Mouse (Mus musculus): ENCODE measurements around the gene Dnajb4. TPM values are rescaled to one million over a fixed set of nuclear protein-coding genes. Genes with fewer than 3 reads are reported as not detected.
A peak's percentile ranks its signal among the peaks of the same experiment; 100 is the strongest.

The Dnajb4 gene
- polyA plus RNA-seq, 1 experiment from 2014 or later = 25.9 TPM

DNA sequence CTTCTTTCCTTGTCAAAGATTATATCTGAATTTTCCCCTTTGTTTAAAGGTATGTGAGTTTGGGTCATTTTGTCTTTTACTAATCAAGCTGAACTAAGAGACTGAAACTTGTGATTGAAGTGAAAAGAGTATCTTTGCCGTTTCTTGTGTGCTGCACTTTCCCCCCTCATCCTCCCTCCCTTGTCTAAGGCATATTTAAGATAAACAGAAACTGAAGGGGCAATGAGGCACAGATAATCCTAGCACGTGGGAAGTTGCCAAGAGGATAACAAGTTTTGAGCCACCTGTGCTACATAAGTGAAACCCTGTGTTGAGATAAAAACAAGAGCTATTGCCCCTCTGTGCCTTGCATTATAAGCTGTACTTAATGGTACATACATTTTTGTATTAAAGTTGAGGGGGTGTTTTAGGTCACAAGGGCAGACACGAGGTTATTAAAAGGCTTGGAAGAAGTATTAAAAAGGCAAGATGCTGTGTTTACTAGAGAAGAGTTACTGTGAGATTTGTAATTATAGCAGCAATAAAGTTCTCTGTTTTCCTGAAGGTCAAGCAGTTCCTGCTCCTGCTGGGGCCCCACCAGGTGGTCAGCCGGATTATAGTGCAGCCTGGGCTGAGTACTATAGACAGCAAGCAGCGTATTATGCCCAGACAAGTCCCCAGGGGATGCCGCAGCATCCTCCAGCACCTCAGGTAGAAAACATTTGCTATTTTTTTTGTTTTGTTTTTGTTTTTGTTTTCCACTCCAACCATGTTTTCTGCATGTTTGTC is 21.4 kb upstream of the Dnajb4 start:
- 57% methylated on average over 6 of the region's 6 CpGs for WGBS (ENCODE audit: insufficient replicate concordance)
- Histone ChIP-seq H3K27ac (ENCODE audit: low read depth) (no peak overlapping the region), H3K4me2 (ENCODE audit: low read depth, low read length) (no peak overlapping the region), H3K36me3 (replicated peaks; ENCODE audit: insufficient read depth, low read length) (peaks cover 62% of the 10 kb centered on the region), H3K9ac (replicated peaks) (no peak overlapping the region), H3K9me3 (ENCODE audit: low read length) (no peaks in the 10 kb centered on the region), H3K4me1 (ENCODE audit: insufficient read depth) (no peaks in the 10 kb centered on the region), H3K27me3 (ENCODE audit: insufficient read depth, low read length) (no peaks in the 10 kb centered on the region), H3K4me3 (ENCODE audit: low read depth, low read length) (no peak overlapping the region)
- TF ChIP-seq EP300 (IDR thresholded peaks at IDR 0.05; ENCODE audit: low read depth) (peak; percentile 73), CTCF (IDR thresholded peaks at IDR 0.05; ENCODE audit: low read depth) (no peak)
- peak; percentile 62 for ATAC-seq
- no peak for DNase-seq

DNA sequence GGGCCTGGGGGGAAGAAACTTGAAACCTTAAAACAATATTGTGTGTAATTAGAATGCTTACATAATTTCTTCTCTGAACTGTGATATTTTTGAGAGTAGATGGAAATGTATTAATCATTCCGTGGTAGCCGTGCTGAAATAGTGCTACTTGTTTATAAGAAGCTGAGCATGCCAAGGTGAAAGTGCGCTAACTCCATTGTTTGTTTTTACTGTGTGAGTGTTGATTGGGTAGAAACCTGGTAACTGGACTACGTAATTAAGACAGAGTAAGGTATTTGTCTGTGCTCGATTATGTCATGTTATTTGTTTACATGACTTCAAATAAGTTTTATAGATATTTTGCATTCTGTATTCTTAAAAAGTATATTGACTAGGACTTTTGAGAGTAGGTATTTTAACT is 19.2 kb upstream of the Dnajb4 start:
- Histone ChIP-seq H3K4me2 (ENCODE audit: low read depth, low read length) (no peak overlapping the region), H3K9me3 (ENCODE audit: low read length) (no peaks in the 10 kb centered on the region), H3K4me1 (ENCODE audit: insufficient read depth) (no peaks in the 10 kb centered on the region), H3K27me3 (ENCODE audit: insufficient read depth, low read length) (no peaks in the 10 kb centered on the region), H3K27ac (ENCODE audit: low read depth) (no peak overlapping the region), H3K9ac (replicated peaks) (no peak overlapping the region), H3K36me3 (replicated peaks; ENCODE audit: insufficient read depth, low read length) (peaks cover 77% of the 10 kb centered on the region), H3K4me3 (ENCODE audit: low read depth, low read length) (no peak overlapping the region)
- TF ChIP-seq EP300 (IDR thresholded peaks at IDR 0.05; ENCODE audit: low read depth) (no peak), CTCF (IDR thresholded peaks at IDR 0.05; ENCODE audit: low read depth) (no peak)
- ATAC-seq = no peak
- 86% methylated on average over 5 of the region's 5 CpGs for WGBS (ENCODE audit: insufficient replicate concordance)
- no peak for DNase-seq

DNA sequence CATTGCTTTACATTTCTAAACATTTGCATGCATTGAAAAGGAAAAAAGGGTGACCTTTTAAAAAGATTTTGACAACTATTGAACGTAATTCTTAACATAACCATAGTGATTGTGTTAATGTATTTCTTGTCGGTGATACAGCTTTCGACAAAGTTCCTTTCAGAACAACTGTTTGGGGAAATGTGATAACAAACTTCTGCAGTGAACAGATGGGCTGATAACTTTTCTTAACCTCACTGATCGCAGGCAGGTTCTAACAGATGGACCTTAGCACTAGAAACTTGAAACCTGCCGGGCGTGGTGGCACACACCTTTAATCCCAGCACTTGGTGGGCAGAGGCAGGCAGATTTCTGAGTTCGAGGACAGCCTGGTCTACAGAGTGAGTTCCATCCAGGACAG is 18.7 kb upstream of the Dnajb4 start:
- H3K27me3 ChIP-seq (ENCODE audit: insufficient read depth, low read length) = no peaks in the 10 kb centered on the region
- H3K4me1 ChIP-seq (ENCODE audit: insufficient read depth) = no peaks in the 10 kb centered on the region
- TF ChIP-seq EP300 (IDR thresholded peaks at IDR 0.05; ENCODE audit: low read depth) (no peak), CTCF (IDR thresholded peaks at IDR 0.05; ENCODE audit: low read depth) (no peak)
- DNase-seq = no peak
- no peaks in the 10 kb centered on the region for H3K9me3 ChIP-seq (ENCODE audit: low read length)
- no peak overlapping the region for H3K4me3 ChIP-seq (ENCODE audit: low read depth, low read length)
- WGBS (ENCODE audit: insufficient replicate concordance) = 72% methylated on average over 7 of the region's 7 CpGs
- H3K9ac ChIP-seq (replicated peaks) = no peak overlapping the region
- peaks cover 77% of the 10 kb centered on the region for H3K36me3 ChIP-seq (replicated peaks; ENCODE audit: insufficient read depth, low read length)
- no peak overlapping the region for H3K27ac ChIP-seq (ENCODE audit: low read depth)
- ATAC-seq = no peak
- no peak overlapping the region for H3K4me2 ChIP-seq (ENCODE audit: low read depth, low read length)

DNA sequence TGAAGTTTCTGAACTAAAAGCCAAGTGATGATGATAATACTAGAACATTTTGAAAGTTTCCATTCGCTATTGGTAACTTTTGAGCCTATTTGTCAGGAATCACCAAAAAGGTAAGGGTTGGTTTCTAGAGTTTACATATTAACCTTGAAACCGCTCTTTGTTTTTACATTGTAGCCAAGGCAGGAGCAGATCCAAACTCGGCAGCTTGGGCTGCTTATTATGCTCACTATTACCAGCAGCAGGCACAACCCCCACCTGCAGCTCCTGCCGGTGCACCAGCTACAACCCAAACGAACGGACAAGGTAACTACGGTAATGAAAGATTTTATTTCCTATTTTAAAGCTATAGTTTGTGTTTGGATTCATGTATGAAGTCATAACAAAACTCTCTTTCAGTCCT is 15.8 kb upstream of the Dnajb4 start:
- WGBS (ENCODE audit: insufficient replicate concordance) = 86% methylated on average over 7 of the region's 7 CpGs
- H3K9me3 ChIP-seq (ENCODE audit: low read length) = no peaks in the 10 kb centered on the region
- no peak overlapping the region for H3K9ac ChIP-seq (replicated peaks)
- DNase-seq (no peak), ATAC-seq (no peak)
- no peaks in the 10 kb centered on the region for H3K27me3 ChIP-seq (ENCODE audit: insufficient read depth, low read length)
- H3K36me3 ChIP-seq (replicated peaks; ENCODE audit: insufficient read depth, low read length) = peaks cover 84% of the 10 kb centered on the region
- H3K4me3 ChIP-seq (ENCODE audit: low read depth, low read length) = no peak overlapping the region
- H3K4me2 ChIP-seq (ENCODE audit: low read depth, low read length) = no peak overlapping the region
- H3K27ac ChIP-seq (ENCODE audit: low read depth) = no peak overlapping the region
- no peak for TF ChIP-seq CTCF (IDR thresholded peaks at IDR 0.05; ENCODE audit: low read depth)
- TF ChIP-seq EP300 (IDR thresholded peaks at IDR 0.05; ENCODE audit: low read depth) = no peak
- no peaks in the 10 kb centered on the region for H3K4me1 ChIP-seq (ENCODE audit: insufficient read depth)

DNA sequence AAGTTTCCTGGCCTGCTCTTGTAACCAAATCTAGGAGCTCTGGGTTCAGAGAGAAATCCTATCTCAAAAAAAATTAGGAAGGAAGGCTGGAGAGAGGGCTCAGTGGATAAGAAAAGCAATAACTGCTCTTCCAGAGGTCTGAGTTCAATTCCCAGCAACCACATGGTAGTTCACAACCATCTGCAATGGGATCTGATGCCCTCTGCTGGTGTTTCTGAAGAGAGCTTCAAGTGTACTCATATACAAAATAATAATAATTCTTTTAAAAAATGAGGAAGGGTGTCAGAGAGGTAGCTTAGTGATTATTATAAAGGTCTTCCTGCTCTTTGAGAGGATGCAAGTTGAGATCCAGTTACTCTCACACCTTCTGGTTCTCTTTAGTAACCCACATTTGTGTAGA is 14.8 kb upstream of the Dnajb4 start:
- H3K9ac ChIP-seq (replicated peaks) = no peak overlapping the region
- H3K4me3 ChIP-seq (ENCODE audit: low read depth, low read length) = no peak overlapping the region
- ATAC-seq (no peak), DNase-seq (no peak)
- H3K27me3 ChIP-seq (ENCODE audit: insufficient read depth, low read length) = no peaks in the 10 kb centered on the region
- no peak overlapping the region for H3K27ac ChIP-seq (ENCODE audit: low read depth)
- H3K36me3 ChIP-seq (replicated peaks; ENCODE audit: insufficient read depth, low read length) = peaks cover 85% of the 10 kb centered on the region
- H3K9me3 ChIP-seq (ENCODE audit: low read length) = no peaks in the 10 kb centered on the region
- H3K4me2 ChIP-seq (ENCODE audit: low read depth, low read length) = no peak overlapping the region
- H3K4me1 ChIP-seq (ENCODE audit: insufficient read depth) = no peaks in the 10 kb centered on the region
- no peak for TF ChIP-seq EP300 (IDR thresholded peaks at IDR 0.05; ENCODE audit: low read depth)
- TF ChIP-seq CTCF (IDR thresholded peaks at IDR 0.05; ENCODE audit: low read depth) = peak; percentile 33

DNA sequence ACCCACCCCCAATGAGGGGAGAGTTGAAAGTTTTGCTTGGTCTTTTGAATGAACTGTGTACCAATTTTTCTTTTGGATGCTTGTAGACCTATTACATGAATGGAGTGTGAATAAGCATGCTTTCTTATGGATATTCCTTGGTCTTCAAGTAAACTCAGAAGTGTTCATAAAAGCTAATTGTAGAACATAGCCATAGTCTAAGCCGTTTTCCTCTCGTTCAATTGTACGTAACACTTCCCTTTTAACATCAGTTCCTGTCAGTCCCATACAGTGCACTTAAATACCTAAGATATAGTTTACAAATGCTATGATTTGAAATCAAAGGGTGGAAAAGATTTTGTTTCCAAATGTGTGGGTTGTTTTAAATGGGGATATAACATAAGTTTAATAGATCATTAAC is 3.3 kb upstream of the Dnajb4 start:
- TF ChIP-seq EP300 (IDR thresholded peaks at IDR 0.05; ENCODE audit: low read depth) (no peak), CTCF (IDR thresholded peaks at IDR 0.05; ENCODE audit: low read depth) (no peak)
- DNase-seq (no peak), ATAC-seq (no peak)
- peak overlapping the region; percentile 88 for H3K4me2 ChIP-seq (ENCODE audit: low read depth, low read length)
- H3K4me3 ChIP-seq (ENCODE audit: low read depth, low read length) = peak overlapping the region; percentile 93; the same call in 1 of the 2 replicates
- no peaks in the 10 kb centered on the region for H3K27me3 ChIP-seq (ENCODE audit: insufficient read depth, low read length)
- WGBS (ENCODE audit: insufficient replicate concordance) = 27% methylated on average over 3 of the region's 3 CpGs
- H3K27ac ChIP-seq (ENCODE audit: low read depth) = no peak overlapping the region
- peaks cover 23% of the 10 kb centered on the region for H3K4me1 ChIP-seq (ENCODE audit: insufficient read depth)
- H3K9ac ChIP-seq (replicated peaks) = no peak overlapping the region
- no peaks in the 10 kb centered on the region for H3K9me3 ChIP-seq (ENCODE audit: low read length)
- peaks cover 27% of the 10 kb centered on the region for H3K36me3 ChIP-seq (replicated peaks; ENCODE audit: insufficient read depth, low read length)

Measured in liver, postnatal 0 days (tissue).